Mouse (Mus musculus) limb, embryonic 11.5 days (tissue): Measurements from ENCODE around the gene Ccdc40. TPM values are rescaled to one million over a fixed set of nuclear protein-coding genes. Genes with fewer than 3 reads are reported as not detected.

Experiments used
- ATAC-seq: fragments of 200-750 bp; cut with Nextera tagmentation; 2 replicates; pipeline ENCODE4 v1.8.0; 2017; ENCODE audit warnings: low read depth; ENCODE audit not compliant: insufficient number of reproducible peaks, low FRiP score, low TSS enrichment
- DNase-seq: peaks from one replicate; pipeline ENCODE4 v3.0.0-alpha.2; 2015; ENCODE audit warnings: low spot score
- H3K27ac ChIP-seq: fragments of 300-500 bp; sonication (generic); replicated peaks from 2 replicates; pipeline ENCODE4 v1.5.1; 2014; ENCODE audit warnings: low read depth, mild to moderate bottlenecking, low read length
- H3K27me3 ChIP-seq: fragments of 300-500 bp; sonication (generic); 2 replicates; pipeline ENCODE4 v1.6.1; 2014; ENCODE audit warnings: mild to moderate bottlenecking, low read length, mixed read lengths; ENCODE audit not compliant: control insufficient read depth, insufficient read depth
- H3K36me3 ChIP-seq: fragments of 300-500 bp; sonication (generic); 2 replicates; pipeline ENCODE4 v1.6.1; 2014; ENCODE audit warnings: mild to moderate bottlenecking, low read length, moderate library complexity, mixed read lengths; ENCODE audit not compliant: control insufficient read depth, insufficient read depth
- H3K4me1 ChIP-seq: fragments of 300-500 bp; sonication (generic); 2 replicates; pipeline ENCODE4 v1.6.1; 2014; ENCODE audit warnings: low read length, mixed read lengths; ENCODE audit not compliant: control insufficient read depth, insufficient read depth
- H3K4me2 ChIP-seq: fragments of 300-500 bp; sonication (generic); 2 replicates; pipeline ENCODE4 v1.6.1; 2014; ENCODE audit warnings: low read depth, mild to moderate bottlenecking, moderate library complexity; ENCODE audit not compliant: severe bottlenecking
- H3K4me3 ChIP-seq: fragments of 300-500 bp; sonication (generic); 2 replicates; pipeline ENCODE4 v1.5.1; 2014; ENCODE audit warnings: low read depth, low read length
- H3K9ac ChIP-seq: fragments of 300-500 bp; sonication (generic); 2 replicates; pipeline ENCODE4 v1.6.1; 2014; ENCODE audit warnings: mild to moderate bottlenecking, low read length
- H3K9me3 ChIP-seq: fragments of 300-500 bp; sonication (generic); 2 replicates; pipeline ENCODE4 v1.6.1; 2016; ENCODE audit warnings: low read length; ENCODE audit not compliant: control insufficient read depth
- WGBS: fragments of 180-500 bp; shearing (Covaris S2); extraction: QIAGEN DNeasy Blood & Tissue Kit; methylation state at CpG from one replicate; pipeline ENCODE4 v1.1.7; 2014; 5-methylcytosine and 5-hydroxymethylcytosine counted together
- polyA plus RNA-seq: library from polyadenylated mRNA; unstranded; fragments of >200 nt; fragmentation: Nextera tagmentation; extraction: Ambion mirVana; gene quantifications from 2 replicates; pipeline ENCODE4 v1.2.1, GENCODE M21; 2014

Ccdc40 gene
- polyA plus RNA-seq, 1 experiment from 2014 or later, result 8.9 TPM

- no peak overlapping the region for H3K9ac ChIP-seq
- H3K36me3 ChIP-seq, result no peaks in the 10 kb centered on the region; the same call in none of the 2 replicates
- 82% methylated on average over 6 of the region's 6 CpGs for WGBS
- no peak for DNase-seq
- ATAC-seq, result no peak
- H3K4me2 ChIP-seq, result no peak overlapping the region
- no peak overlapping the region for H3K4me3 ChIP-seq
- no peaks in the 10 kb centered on the region for H3K9me3 ChIP-seq
- peaks cover 23% of the 10 kb centered on the region for H3K4me1 ChIP-seq
- no peak overlapping the region for H3K27ac ChIP-seq
- no peaks in the 10 kb centered on the region for H3K27me3 ChIP-seq
Measured at GRCm38 (mm10) chr11:119188389-119188788, 40.0 kb upstream of the Ccdc40 start.

DNA sequence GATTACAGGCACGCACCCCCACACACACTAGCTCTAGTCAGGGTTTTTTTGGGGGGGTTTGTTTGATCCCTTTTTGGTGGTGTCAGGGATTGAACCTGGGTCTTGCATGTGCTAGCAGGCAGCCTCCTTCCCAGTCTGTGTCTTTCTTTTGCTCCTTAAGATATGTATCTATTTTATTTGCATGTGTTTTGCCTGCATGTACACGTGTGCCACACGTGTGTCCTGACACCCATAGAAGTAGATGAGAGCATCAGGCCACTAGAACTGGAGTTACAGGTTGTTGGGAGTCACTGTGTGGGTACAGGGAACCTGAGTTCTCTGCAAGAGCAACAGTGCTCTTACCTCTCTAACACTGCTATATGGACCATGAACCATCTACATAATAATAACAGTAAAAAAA lies 39.1 kb upstream of the Ccdc40 start:
- Histone ChIP-seq H3K4me1 (peaks cover 23% of the 10 kb centered on the region), H3K27me3 (no peaks in the 10 kb centered on the region), H3K36me3 (no peaks in the 10 kb centered on the region; the same call in none of the 2 replicates), H3K9me3 (no peaks in the 10 kb centered on the region), H3K9ac (no peak overlapping the region), H3K27ac (no peak overlapping the region), H3K4me2 (no peak overlapping the region), H3K4me3 (no peak overlapping the region)
- DNase-seq (no peak), ATAC-seq (no peak)
- 68% methylated on average over 3 of the region's 3 CpGs for WGBS

DNA sequence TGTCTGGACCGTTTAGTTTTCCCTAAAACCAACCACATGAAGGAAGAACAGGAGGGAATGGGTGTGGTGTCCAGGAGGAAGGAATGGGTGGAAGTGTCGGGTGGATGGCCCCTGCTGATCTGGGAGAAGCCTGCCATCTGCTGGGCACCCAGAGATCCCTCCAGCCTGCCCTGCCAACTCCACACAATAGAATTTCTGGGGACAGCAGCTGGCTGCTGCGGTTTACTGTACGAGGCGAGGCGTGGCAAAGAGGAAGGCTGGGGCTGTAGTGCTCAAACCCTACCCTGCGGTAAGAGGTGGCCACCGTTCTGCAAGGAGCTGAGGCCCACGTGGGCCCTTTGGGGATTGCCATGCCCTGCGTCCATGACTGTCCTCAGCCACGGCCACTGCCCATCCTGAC lies 37.9 kb upstream of the Ccdc40 start:
- Histone ChIP-seq H3K27ac (no peak overlapping the region), H3K4me1 (peaks cover 23% of the 10 kb centered on the region), H3K36me3 (no peaks in the 10 kb centered on the region; the same call in none of the 2 replicates), H3K4me3 (no peak overlapping the region), H3K4me2 (no peak overlapping the region), H3K9me3 (no peaks in the 10 kb centered on the region), H3K9ac (no peak overlapping the region), H3K27me3 (no peaks in the 10 kb centered on the region)
- DNase-seq (peak; percentile 79), ATAC-seq (peak; percentile 23)
- 31% methylated on average over 8 of the region's 11 CpGs for WGBS

DNA sequence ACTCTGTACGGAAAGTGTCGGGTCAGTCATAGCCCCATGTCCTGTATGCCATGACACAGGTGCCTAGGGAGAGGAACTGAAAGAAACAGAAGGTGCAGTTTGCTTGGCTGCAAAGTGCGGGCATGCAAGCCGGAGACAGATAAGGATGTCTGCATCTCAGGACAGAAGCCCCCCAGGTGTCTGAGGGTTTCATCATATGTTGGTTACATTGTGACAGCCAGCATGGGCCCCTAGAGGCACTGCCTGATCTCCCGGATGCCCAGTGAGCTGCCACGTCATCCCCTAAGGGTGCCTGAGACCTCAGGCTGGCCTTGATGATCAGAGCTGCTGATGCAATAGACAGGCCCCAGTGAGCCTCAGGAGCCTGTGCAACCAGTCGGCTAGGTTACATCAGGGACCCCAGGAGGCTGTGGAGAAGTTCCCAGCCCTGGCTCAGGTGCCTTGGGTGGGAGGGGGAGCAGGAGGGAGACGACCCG lies 36.7 kb upstream of the Ccdc40 start:
- H3K4me3 ChIP-seq, result no peak overlapping the region
- no peaks in the 10 kb centered on the region; the same call in 1 of the 2 replicates for H3K36me3 ChIP-seq
- peaks cover 23% of the 10 kb centered on the region for H3K4me1 ChIP-seq
- H3K4me2 ChIP-seq, result no peak overlapping the region
- 84% methylated on average over 9 of the region's 9 CpGs for WGBS
- H3K27ac ChIP-seq, result no peak overlapping the region
- DNase-seq, result no peak
- no peak for ATAC-seq
- no peak overlapping the region for H3K9ac ChIP-seq
- no peaks in the 10 kb centered on the region for H3K27me3 ChIP-seq
- H3K9me3 ChIP-seq, result no peaks in the 10 kb centered on the region

DNA sequence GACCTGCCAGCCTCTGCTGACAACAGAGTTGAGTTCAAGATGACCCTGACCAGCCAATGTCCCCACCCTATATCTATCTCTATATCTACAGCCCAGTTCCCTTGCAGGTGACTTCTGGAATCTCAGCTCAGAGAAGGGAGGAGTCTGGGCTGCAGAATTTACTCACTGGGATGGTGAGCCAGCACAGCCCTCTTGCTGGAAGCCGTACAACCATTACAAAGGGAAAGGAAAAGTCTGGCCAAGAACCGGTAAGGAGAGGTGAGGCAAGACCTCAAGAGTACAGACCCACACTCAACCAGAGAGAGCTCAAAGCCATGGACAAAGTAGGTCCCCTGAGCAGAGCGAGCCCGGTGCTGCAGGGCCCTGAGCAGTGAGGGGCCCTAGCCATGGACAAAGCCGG lies 36.2 kb upstream of the Ccdc40 start:
- ATAC-seq, result no peak
- H3K4me2 ChIP-seq, result no peak overlapping the region
- peaks cover 22% of the 10 kb centered on the region for H3K4me1 ChIP-seq
- H3K27ac ChIP-seq, result no peak overlapping the region
- no peaks in the 10 kb centered on the region for H3K27me3 ChIP-seq
- no peaks in the 10 kb centered on the region; the same call in 1 of the 2 replicates for H3K36me3 ChIP-seq
- 96% methylated on average over 5 of the region's 5 CpGs for WGBS
- no peaks in the 10 kb centered on the region for H3K9me3 ChIP-seq
- no peak for DNase-seq
- H3K4me3 ChIP-seq, result no peak overlapping the region
- 0 out of 2 replicates have a peak overlapping the region, but pooled peaks have one; percentile 12 for H3K9ac ChIP-seq

DNA sequence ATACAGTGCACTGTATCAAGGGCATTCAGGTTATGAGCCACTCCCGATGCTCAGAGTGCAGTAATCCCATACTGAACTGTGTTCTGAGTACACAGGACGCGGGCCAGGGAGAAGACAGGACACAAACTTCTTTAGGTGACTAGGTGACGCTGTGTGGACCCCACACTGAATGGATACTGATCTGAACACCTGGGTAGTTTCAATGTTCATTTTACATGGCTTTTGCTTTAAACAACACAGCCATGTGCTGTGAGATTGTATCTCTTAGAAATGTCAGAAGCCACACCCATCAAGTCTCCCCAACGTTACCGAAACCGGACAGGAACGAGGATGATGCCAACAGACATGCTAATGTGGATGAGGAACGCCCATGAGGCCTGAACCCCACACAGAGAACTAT lies 35.8 kb upstream of the Ccdc40 start:
- Histone ChIP-seq H3K36me3 (peaks cover under 1% of the 10 kb centered on the region), H3K4me1 (peaks cover 19% of the 10 kb centered on the region), H3K27me3 (no peaks in the 10 kb centered on the region), H3K9ac (0 out of 2 replicates have a peak overlapping the region, but pooled peaks have one; percentile 12), H3K4me2 (no peak overlapping the region), H3K9me3 (no peaks in the 10 kb centered on the region), H3K27ac (no peak overlapping the region), H3K4me3 (no peak overlapping the region)
- 89% methylated on average over 9 of the region's 9 CpGs for WGBS
- no peak for DNase-seq
- ATAC-seq, result no peak

- Histone ChIP-seq H3K27me3 (no peaks in the 10 kb centered on the region), H3K9ac (no peak overlapping the region), H3K4me3 (no peak overlapping the region), H3K36me3 (peaks cover 4% of the 10 kb centered on the region; the same call in 1 of the 2 replicates), H3K9me3 (no peaks in the 10 kb centered on the region), H3K27ac (no peak overlapping the region), H3K4me2 (no peak overlapping the region), H3K4me1 (peaks cover 2% of the 10 kb centered on the region; the same call in 1 of the 2 replicates)
- DNase-seq (no peak), ATAC-seq (no peak)
- WGBS, result 90% methylated on average over 18 of the region's 18 CpGs
Measured at GRCm38 (mm10) chr11:119197618-119198563, 30.5 kb upstream of the Ccdc40 start.

GRCm38 (mm10) chr11:119198564-119199232 lies 29.7 kb upstream of the Ccdc40 start:
- H3K36me3 ChIP-seq, result peaks cover 4% of the 10 kb centered on the region; the same call in 1 of the 2 replicates

More at GRCm38 (mm10) chr11:119198564-119199232, 29.7 kb upstream of the Ccdc40 start:
- Histone ChIP-seq H3K4me3 (no peak overlapping the region), H3K27ac (no peak overlapping the region), H3K9ac (no peak overlapping the region; the same call in 1 of the 2 replicates), H3K9me3 (no peaks in the 10 kb centered on the region), H3K4me2 (no peak overlapping the region), H3K27me3 (no peaks in the 10 kb centered on the region), H3K4me1 (peaks cover 2% of the 10 kb centered on the region; the same call in 1 of the 2 replicates)
- WGBS, result 50% methylated on average over 26 of the region's 26 CpGs
- ATAC-seq, result no peak
- DNase-seq, result peak; percentile 55
